Mouse (Mus musculus) G1E-ER4 (cell line): ENCODE data around the gene Slc22a22. TPM values are rescaled to one million over a fixed set of nuclear protein-coding genes. Genes with fewer than 3 reads are reported as not detected.

ENCODE experiments used
- GATA1 ChIP-seq: IDR thresholded peaks from one replicate; pipeline ENCODE4 v1.8.0; 2012; ENCODE audit warnings: low read length, inconsistent platforms
- polyA plus RNA-seq: library from polyadenylated mRNA; stranded (reverse); fragments of >175 nt; gene quantifications from 2 replicates; pipeline ENCODE4 v1.2.3, GENCODE M21; 2012

The Slc22a22 gene
- polyA plus RNA-seq, 1 experiment = not detected

DNA sequence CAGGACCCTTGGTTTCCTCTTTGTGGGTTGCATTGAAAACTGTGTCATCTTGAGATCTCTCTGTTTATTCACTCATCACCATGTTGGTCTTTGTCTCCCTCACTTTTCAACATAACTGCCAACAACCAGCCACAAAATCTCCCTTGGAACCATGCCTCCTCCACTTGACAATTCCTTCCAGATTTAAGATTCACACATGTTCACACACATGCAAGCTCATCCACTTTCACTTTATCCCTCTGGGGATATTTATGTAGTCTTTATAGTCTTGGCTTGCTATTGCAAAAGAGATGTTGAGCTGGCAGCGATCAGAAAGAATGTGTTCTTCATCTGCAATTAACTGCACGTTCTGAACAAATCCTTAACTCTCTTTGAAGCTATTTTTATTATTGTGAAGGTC is 20.1 kb downstream of the Slc22a22 start:
- no peak for TF ChIP-seq GATA1

DNA sequence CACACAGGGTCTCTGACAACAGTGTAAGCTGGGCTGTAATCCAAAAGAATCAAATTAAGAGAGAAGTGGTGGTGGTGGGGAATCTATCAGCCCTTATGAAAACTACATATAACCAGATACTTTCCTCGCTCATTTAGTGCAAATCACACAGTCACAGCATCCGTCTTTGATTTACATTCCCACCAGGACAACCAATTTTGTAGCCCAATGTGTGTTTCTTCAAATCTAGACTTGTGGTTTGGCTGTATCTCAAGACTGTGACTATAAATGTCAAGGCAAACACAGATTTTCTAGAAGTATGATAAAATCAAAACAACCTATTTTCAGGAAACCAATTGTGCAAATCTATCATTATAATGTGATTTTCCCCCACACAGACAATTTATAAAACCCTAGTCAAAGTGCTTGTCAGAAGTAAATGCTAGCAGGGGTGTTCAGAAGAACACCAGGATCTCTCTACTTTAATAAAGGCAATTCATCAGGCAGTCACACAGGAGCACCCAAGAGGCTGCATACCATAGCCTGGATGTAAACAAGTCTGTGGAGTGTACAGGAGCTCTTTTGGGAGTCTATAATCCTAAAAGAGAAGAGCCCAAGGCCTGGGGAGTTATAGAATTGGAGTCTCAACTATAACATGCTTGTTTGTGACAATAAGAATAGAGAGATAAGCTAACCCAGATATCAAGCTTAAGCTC is 42.6 kb downstream of the Slc22a22 start:
- no peak for TF ChIP-seq GATA1

DNA sequence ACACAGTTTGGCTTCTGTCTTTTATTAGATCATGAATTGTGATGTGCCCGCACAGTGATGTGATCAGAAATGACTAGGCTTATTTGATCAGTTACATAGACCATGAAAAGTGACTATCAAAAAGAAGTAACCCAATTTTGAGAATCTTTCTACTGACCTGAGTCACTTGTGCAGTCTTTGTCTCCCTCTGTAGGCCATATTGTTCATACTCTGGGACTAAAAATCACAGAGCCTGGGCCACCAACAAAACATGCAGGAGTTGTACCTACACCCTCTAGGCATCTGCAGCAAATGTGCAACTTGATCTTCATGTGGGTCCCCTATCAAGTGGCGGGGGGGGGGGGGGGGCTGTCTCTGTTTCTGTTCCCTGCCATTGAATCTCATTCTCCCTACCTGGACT is 68.9 kb downstream of the Slc22a22 start:
- TF ChIP-seq GATA1 = no peak

DNA sequence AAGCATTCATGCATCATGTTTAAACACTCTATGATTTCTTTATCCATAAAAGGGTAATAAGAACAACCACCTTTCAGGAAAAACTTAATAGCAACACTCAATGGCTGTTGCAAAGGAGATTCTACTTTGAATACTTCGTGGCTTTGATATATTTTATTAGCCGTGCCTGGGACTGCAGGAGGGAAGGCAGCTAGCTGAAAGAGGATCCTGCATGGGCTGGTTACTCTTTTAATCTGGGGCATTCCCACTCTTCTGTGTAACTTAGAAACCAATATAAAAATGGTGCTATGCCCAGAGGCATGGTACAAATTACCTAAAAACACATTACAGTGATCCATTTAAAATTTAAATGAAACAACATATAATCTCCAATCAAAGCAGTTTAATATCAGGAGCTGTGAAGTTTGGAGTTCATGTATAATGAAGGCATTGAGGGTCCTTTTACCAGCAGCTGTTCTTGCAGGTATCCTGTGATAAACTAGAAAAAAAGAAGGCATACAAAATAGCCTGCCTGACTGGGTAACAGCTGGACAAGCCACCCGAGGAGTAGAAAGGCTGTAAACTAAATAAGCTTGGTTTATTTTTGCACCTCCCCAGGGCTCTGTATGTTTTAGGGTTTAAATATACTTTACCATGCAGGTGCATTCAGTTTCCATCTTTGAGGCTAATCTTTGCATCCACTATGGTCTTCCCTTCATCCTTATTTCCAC is 78.8 kb downstream of the Slc22a22 start:
- no peak for TF ChIP-seq GATA1

DNA sequence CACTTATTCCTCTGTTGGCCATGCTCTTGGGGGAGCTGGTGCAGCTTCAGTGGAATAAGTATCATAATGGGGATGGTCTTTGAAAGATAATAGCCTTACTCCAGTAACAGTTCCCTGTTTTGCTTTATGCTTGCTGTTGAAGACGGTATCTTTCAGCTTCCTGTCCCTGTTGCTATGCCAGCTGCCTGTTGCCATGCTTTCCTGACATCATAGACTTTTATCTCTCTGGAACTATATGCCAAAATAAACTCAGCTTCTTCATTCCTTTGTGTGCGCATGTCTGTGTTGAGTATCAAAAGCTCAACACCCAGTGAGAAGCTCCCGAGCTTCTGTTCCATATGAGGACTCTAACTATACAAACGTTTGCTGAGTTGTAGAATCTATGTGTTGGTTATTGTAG is 83.4 kb downstream of the Slc22a22 start:
- no peak for TF ChIP-seq GATA1

- TF ChIP-seq GATA1 = no peak
Measured at GRCm38 (mm10) chr15:57380381-57380780, 97.0 kb downstream of the Slc22a22 start.

DNA sequence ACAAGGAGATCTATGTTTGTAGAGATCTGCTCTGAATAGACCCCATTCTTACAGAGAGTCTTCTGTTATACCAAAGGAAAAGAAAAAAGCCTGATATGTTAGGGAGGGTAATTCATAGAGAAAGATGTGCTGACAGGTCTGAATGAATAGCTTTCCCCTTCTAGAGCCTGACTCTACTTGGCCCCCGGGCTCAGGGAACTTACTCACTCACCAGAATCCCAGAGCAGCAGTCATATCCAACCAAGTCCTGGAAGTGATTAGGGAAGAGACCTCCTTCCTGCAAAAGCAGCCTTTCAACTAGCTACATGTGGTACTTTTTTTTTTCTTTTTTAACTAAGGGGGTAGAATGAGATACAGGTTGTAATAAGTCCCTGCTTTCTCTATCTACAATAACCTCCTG is 111.0 kb downstream of the Slc22a22 start:
- no peak for TF ChIP-seq GATA1

DNA sequence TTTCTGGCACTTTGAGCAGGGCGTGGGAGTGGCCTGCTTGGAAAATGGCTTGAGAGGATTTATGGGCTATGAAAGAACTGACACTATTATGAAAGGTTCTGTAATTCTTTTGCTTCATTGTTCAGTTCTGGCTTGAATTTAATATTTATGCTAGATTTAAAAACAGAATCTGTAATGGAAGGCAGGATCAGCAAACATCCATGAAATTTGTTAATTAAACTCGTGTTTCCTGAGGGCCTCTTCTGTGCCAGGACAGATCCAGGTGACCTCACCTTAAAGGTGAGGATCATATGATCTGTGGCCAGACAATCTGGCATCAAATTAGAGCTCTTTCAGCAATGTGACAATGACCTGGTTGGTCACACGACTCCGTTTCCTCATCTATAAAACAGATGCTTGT is 122.1 kb downstream of the Slc22a22 start:
- no peak for TF ChIP-seq GATA1

DNA sequence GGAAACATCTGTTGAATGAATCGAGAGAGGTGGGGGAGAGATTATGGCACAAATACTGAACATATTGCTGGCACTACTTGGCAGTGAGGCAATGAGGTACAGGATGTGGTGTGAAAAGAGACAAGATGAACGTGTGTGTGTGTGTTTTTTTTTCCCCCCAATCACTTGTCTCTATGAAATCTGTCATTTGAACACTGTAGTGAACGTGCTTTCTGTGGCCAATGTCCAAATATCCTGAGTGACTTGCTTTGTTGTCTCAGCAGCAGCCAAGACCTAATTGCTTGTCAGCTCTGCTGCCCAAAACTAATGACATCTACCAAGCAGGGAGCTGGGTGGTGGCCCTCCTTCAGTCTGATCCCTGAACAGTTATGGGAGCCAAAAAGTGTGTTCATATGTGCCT is 136.9 kb downstream of the Slc22a22 start:
- TF ChIP-seq GATA1 = no peak

- TF ChIP-seq GATA1 = no peak
Measured at GRCm38 (mm10) chr15:57331326-57331725, 146.1 kb downstream of the Slc22a22 start.

GRCm38 (mm10) chr15:57318001-57318400 is 159.4 kb downstream of the Slc22a22 start:
- TF ChIP-seq GATA1 = no peak

DNA sequence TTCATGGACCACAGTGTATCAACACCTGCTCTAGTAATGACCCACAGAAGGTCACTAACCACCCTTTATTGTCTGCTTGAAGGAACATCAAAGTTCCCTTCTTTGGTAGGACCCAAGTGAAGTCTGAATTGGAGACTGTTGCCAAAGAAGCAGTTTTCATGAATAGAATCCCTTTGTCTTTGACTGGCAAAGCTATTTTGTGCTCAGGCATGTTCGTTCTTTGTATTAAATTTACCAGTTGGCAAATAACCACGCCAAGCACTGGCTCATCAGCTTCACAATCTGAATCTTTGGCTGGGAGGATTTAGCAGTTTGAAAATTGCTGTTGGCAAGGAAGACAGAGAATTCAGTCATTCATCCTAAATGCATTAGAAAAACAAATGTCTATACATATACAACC is 160.9 kb downstream of the Slc22a22 start:
- TF ChIP-seq GATA1 = no peak

DNA sequence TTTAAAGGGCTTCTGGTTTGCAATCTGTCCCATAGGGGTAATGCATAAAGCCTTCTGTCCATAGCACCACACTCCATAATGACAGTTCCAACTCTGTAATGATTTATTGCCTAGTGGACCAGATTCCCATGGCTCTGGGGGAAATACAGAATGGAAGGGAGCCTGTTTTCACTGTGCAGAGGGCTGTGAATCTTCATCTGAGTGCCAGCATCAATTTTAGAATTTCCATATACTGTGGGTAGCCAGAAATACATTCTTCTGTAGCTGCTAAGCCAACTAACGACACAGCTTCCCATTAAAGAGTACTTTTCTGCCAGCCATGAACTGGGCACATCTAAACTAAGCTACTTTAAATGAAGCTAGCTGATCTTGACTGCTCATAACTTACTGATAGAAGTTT is 174.7 kb downstream of the Slc22a22 start:
- TF ChIP-seq GATA1 = no peak

GRCm38 (mm10) chr15:57278505-57278904 is 198.9 kb downstream of the Slc22a22 start:
- no peak for TF ChIP-seq GATA1

GRCm38 (mm10) chr15:57276411-57276810 is 201.0 kb downstream of the Slc22a22 start:
- no peak for TF ChIP-seq GATA1

- no peak for TF ChIP-seq GATA1
Measured at GRCm38 (mm10) chr15:57230439-57230838, 247.0 kb downstream of the Slc22a22 start.

DNA sequence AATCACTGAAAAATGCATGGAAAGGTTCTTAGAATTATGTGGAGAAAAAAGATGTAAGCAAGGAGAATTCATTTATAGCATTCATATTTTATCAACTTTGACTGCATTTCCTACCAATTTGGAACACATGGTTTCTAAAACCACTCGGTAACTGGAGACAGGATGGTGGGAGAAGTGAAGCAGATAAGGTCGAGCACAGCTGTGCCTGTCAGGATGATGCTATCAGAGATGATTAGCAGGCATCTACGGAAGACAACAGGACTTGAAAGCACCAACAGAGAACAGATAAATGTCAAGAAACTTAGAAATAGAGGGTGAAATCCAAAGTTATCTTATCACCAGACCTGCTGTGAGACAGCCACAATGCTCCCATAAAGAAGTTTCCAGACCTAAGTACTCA is 272.1 kb downstream of the Slc22a22 start:
- TF ChIP-seq GATA1 = no peak
